Comparison of ENCODE assay signal across 15 mouse cellular contexts in the genomic region with DNA sequence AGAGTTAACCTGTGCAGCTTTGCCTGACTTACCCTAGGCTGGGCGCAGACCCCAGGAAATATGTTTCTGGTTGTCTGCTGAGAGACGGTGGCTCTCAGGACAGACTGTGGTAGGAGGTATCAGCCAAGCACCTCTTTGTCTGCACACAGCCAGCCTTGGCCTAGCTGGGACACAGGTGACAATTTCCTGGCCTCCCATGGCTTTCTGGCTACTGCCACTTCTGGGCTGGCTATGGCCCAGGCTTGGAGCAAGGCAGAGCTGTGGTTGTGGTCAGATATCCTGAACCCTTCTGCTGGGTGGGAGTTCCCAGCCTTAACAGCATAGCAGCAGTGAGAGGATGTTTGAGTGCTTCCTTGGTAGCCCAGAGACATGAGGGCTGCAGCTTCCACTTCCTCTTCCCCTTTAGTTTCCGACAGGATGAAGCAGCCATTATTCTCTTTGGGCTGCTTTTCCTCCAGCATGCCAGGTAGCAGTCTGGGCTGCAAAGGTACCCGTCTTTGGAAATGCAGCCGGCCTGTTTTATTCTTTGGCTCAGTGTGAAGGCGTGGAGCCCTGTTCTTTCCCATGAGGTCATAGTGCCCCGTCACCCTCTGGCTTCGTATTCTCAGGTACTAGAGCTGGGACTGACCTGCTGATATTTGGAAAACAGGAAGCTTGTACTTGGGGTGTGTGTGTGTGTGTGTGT. TPM values are rescaled to one million over a fixed set of nuclear protein-coding genes. Genes with fewer than 3 reads are reported as not detected.
A peak's percentile ranks its signal among the peaks of the same experiment; 100 is the strongest.
DNase-seq lines count a peak whose midpoint lies in the region; TF ChIP-seq lines count a peak whose summit lies in the region.
"Had no signal": no experiment of that assay in that cellular context is flagged by ENCODE, and none has a peak within 500 bp of the region (broad histone marks: within the 10 kb centered on the region; RNA-seq: fewer than 3 reads in every experiment).

No protein-coding gene starts in this region.

- no peak for TF ChIP-seq POLR2A in cerebellum, adult 2 months (IDR thresholded peaks at IDR 0.05; ENCODE audit: borderline replicate concordance, insufficient read depth, low read length)

- no peak overlapping the region; the same call in 1 of the 2 replicates for H3K27ac ChIP-seq in left cerebral cortex, adult 2 months
- H3K27ac ChIP-seq in cerebellum, adult 2 months (ENCODE audit: insufficient read depth, low read length), result peak overlapping the region; percentile 61
- H3K27ac ChIP-seq in embryonic facial prominence, embryonic 10.5 days (replicated peaks), result no peak overlapping the region
- H3K27ac ChIP-seq: liver, embryonic 14.5 days had no signal

- peaks cover 66% of the 10 kb centered on the region for H3K4me1 ChIP-seq in cerebellum, adult 2 months (ENCODE audit: control insufficient read depth, insufficient read depth, low read length)
- H3K4me1 ChIP-seq in embryonic facial prominence, embryonic 10.5 days, result no peaks in the 10 kb centered on the region

- H3K27me3 ChIP-seq in cerebellum, adult 2 months (ENCODE audit: control insufficient read depth, insufficient read depth, low read length), result no peaks in the 10 kb centered on the region
- no peaks in the 10 kb centered on the region for H3K27me3 ChIP-seq in embryonic facial prominence, embryonic 10.5 days (replicated peaks; ENCODE audit: low read depth, poor library complexity, severe bottlenecking)
- H3K27me3 ChIP-seq: Patski had no signal

- H3K36me3 ChIP-seq in embryonic facial prominence, embryonic 10.5 days (replicated peaks), result no peaks in the 10 kb centered on the region

- H3K4me3 ChIP-seq in left cerebral cortex, adult 2 months, result no peak overlapping the region
- no peak overlapping the region for H3K4me3 ChIP-seq in cerebellum, adult 2 months (replicated peaks; ENCODE audit: insufficient read depth, low read depth, low read length)
- no peak overlapping the region for H3K4me3 ChIP-seq in embryonic facial prominence, embryonic 10.5 days

- peak; percentile 7 to 10 for DNase-seq in left cerebral cortex, adult 2 months (ENCODE audit: extremely low spot score in 1 of 2, low spot score in 2 of 2)
- no peak for DNase-seq in left cerebral cortex, adult 18-20 months (ENCODE audit: low spot score in 2 of 2)
- DNase-seq in brain, adult 2 months (ENCODE audit: low read depth, low spot score), result peak; percentile 92
- peak; percentile 92 to 93 for DNase-seq in cerebellum, adult 2 months
- DNase-seq in layer of hippocampus, postnatal 14 days (ENCODE audit: low spot score in 2 of 2), result peak; percentile 3 to 5
- no peak for DNase-seq in embryonic facial prominence, embryonic 10.5 days (ENCODE audit: low spot score)
- DNase-seq in gastrocnemius, postnatal 14 days, result no peak
- DNase-seq: adrenal gland, postnatal 14 days; gastrocnemius, postnatal 36 days; kidney, adult 2 months; spleen, adult 18-20 months had no signal

- no peaks in the 10 kb centered on the region for H3K9me3 ChIP-seq in embryonic facial prominence, embryonic 10.5 days

- intact Hi-C loops in left cerebral cortex, adult 2 months (cut with DNase I), result no loop called here
- intact Hi-C loops in gastrocnemius, postnatal 14 days (cut with DNase I; ENCODE audit: low total_unique reads), result no loop called here

- WGBS in cerebellum, adult 2 months, result 10% methylated on average over 8 of the region's 8 CpGs
- WGBS in embryonic facial prominence, embryonic 10.5 days, result 80% methylated on average over 8 of the region's 8 CpGs

- TF ChIP-seq CTCF in left cerebral cortex, adult 2 months (IDR thresholded peaks at IDR 0.05), result no peak
- TF ChIP-seq CTCF in cerebellum, adult 2 months (IDR thresholded peaks at IDR 0.05; ENCODE audit: borderline replicate concordance, insufficient read depth, low read depth, low read length), result no peak

RNA-seq across cellular contexts. Expression of a gene that starts 9.2 kb away (rescaled TPM):
- total RNA-seq in left cerebral cortex, adult 2 months (2021), result 100 to 1,000 TPM; 261 to 283 TPM
- total RNA-seq in left cerebral cortex, adult 18-20 months (2021), result 100 to 1,000 TPM; 228 to 245 TPM
- 167 and 182 TPM in 2 replicates for polyA plus RNA-seq in cerebellum, adult 2 months (2012; rRNA removed)
- total RNA-seq in layer of hippocampus, postnatal 14 days (2021), result 100 to 1,000 TPM; 273 to 296 TPM
- 20.7 and 27.5 TPM in 2 replicates for polyA plus RNA-seq in embryonic facial prominence, embryonic 10.5 days (2016; fragmentation: Nextera tagmentation; extraction: Ambion mirVana)
- under 1 TPM; 0.27 to 0.39 TPM for total RNA-seq in gastrocnemius, postnatal 14 days (2021)
- total RNA-seq: common myeloid progenitor, adult 5-6 weeks; neutrophil, adult 5-6 weeks had no signal
- polyA plus RNA-seq: Patski had no signal

Comparison
In these comparisons a context has a peak if more than half of its experiments do, and no peak if none do; other contexts are left out.
1. DNase-seq: peak in left cerebral cortex, adult 2 months (2 of 2), brain, adult 2 months (single experiment), cerebellum, adult 2 months (2 of 2) and layer of hippocampus, postnatal 14 days (2 of 2); none in left cerebral cortex, adult 18-20 months (0 of 2), embryonic facial prominence, embryonic 10.5 days (single experiment) and gastrocnemius, postnatal 14 days (single experiment).
2. RNA of a gene that starts 9.2 kb away (total RNA-seq): 273 to 296 TPM in layer of hippocampus, postnatal 14 days, 261 to 283 TPM in left cerebral cortex, adult 2 months and 228 to 245 TPM in left cerebral cortex, adult 18-20 months; 0.27 to 0.39 TPM in gastrocnemius, postnatal 14 days; every median in the first group is over 100 times any median in the second.